Mouse (Mus musculus): ENCODE data around the gene Zbtb22.

GRCm38 (mm10) chr17:33940206-33940805 lies 24.6 kb downstream of the Zbtb22 start, which contains the start of the genes Pfdn6 and Wdr46:
- no peak for TF ChIP-seq CTCF (IDR thresholded peaks at IDR 0.05; ENCODE audit: control insufficient read depth, insufficient read depth, low read length)
- TF ChIP-seq POLR2A (IDR thresholded peaks at IDR 0.05; ENCODE audit: borderline replicate concordance, control insufficient read depth, low read depth, low read length): no peak
